Mouse (Mus musculus) cerebral cortex, adult 2 months (tissue): ENCODE results near the gene Fam131a.

Experiments used
- WGBS: fragments of 180-500 bp; shearing (Covaris S2); methylation state at CpG from one replicate; pipeline ENCODE4 v1.1.7; 2018; 5-methylcytosine and 5-hydroxymethylcytosine counted together

Fam131a gene

GRCm38 (mm10) chr16:20715976-20716840 lies 23.2 kb downstream of the Fam131a start:
- under 1% methylated on average over 67 of the region's 68 CpGs for WGBS

DNA sequence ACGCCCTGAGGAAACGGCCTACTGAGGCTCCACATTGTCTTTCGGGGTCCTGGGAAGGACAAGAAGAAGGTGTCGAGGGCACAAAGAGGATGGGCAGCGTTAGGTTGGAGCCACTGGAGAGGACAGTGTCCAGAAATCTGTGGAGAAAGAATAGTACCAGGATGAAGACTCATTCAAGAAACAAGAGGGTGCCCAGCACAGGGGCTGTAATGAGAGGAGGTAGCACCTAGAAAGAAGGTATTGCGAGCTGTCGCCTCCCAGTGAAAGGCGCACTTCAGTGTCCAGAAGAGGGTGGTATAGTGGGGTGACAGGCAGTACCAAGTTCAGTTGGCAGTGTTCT lies 23.8 kb downstream of the Fam131a start:
- WGBS = 0% methylated on average over 8 of the region's 8 CpGs

DNA sequence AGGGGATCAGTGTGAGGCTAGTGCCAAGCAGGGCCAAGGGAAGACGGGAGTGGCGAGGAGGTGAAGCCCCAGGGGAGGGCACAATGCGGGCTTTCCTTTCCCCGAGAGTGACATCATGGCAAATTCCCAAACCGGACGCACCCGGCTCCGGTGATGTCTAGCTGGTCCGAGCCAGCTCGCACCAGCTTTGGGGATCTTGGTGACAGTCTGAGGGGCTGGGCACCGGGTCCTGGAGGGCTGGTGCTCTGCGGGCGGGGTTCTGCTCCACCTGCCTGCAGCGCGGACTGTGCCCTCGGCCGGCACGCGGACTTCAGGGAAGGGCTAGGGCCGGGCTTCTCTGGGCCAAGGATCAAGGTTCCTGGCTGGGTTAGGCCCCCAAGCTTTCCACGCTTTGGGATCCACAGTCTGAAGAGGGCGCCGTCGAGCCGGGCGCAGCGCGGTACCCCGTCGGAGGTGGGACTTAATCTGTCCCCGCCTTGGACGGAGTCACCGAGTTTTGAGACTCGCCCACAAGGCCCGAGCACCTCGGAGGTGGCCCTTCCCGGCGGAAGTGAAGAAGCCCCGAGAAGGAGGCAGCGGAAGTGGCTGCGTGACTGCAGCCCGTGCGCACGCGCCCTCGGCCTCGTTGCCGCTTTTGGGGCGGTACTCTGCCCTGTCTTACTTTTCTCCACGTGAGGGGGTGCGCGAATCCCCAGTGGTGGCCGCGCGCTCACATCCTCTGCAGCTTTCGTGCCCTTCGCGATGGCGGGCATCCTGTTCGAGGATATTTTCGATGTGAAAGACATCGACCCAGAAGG lies 24.3 kb downstream of the Fam131a start, which contains the start of the genes Polr2h and Clcn2:
Gene Polr2h (plus strand): TSS at position 485 of the 797 bp plus-strand sequence.
Gene Clcn2 (minus strand): TSS at position 566 of the 797 bp plus-strand sequence.
- under 1% methylated on average over 62 of the region's 62 CpGs for WGBS

DNA sequence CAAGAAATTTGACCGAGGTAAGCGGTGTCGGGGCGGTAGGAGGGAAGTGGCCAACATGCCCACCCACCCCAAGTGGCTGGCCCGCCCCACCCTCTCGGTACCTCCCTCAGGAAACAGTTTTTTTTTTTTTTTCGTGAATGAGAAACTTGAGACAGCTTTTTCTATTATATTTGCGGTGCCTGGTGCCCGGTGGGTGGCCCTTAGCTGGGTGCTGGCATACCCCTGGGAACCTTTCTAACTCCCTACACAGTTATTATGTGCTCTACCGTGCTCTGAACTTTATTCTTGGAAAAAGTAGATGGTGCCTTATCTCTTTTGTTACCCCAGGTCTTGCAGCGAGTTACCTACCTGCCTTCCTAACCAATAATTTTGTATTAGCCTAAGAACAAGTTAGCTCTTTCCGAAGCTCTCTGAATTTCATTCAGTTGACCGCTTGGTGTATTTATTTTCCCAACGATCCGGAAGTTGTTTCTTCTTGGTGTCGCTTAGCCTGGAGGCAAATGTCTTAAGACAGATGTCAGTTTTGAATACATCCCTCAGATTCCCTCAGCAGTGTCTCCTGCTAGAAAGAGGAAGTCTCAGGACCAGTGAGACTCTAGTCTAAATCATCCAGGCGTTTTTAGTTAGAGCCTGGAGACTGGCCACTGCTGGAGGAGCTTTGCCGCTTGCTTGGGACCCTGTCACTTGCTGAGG lies 25.1 kb downstream of the Fam131a start:
- 1% methylated on average over 18 of the region's 18 CpGs for WGBS

- WGBS = 88% methylated on average over 10 of the region's 10 CpGs
These were observed 28.8 kb downstream of the Fam131a start for GRCm38 (mm10) chr16:20721808-20722207.

- WGBS = 87% methylated on average over 4 of the region's 4 CpGs
These were observed 29.7 kb downstream of the Fam131a start for GRCm38 (mm10) chr16:20722736-20723135.

DNA sequence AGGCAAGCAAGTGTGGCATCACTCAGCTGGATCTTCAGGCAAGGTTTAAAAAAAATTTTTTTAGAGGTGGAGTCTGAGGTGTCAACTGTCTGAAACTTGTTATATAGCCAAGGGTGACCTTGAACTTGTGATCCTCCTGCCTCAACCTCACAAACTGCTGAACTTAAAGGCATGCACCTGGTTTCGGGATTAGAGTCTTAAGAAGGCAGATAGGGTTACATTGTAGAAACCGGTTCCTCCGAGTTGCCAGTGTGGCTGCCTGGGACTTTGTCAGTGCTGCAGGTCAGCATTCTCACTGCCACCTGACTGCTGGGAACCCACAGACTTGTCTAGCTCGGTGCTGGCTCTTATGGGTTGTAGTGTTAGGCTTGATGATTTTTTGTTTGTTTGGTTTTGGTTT lies 30.2 kb downstream of the Fam131a start:
- WGBS = 79% methylated on average over 4 of the region's 4 CpGs

DNA sequence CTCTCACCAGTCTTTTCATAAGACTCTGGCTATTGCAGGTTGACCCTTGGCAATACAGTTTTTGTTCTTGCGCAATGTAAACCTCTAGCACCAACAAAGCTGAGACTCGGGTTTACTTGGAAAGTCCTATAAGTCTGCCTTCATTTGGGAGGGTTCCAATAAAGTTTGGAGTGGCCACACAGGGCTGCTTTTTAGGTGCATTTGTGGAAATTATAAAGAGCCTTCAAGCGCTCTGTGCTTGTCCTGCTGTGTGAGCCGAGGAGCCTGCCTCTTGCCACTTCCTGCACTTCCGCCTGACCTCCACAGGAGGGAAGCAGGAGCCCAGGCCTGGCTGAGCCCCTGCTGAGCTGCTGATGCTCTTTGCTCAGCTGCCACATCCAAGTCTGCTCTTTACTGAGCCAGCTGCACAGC lies 31.3 kb downstream of the Fam131a start:
- WGBS = 39% methylated on average over 5 of the region's 5 CpGs

DNA sequence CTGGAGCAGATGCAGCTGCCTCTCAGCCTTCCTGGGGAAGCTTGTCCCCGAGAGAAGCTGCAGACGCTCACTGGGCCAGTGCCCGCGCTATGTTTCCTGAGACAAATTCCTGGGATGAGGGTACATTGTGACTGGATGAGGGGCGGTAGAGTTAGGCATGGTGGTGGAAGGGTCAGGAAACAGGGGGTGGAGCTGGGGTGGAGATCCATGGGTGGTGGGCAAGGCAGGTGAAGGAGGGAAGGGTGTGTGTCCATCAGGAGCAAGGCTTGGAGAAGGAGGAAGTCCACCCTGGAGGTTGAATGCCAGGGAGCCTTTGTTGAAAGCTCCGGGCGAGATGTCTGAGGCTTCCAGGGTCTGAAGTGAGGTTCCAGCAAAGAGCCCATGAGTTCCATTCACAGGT lies 32.3 kb downstream of the Fam131a start:
- WGBS = 83% methylated on average over 7 of the region's 7 CpGs

GRCm38 (mm10) chr16:20725750-20726149 lies 32.7 kb downstream of the Fam131a start:
- WGBS = 86% methylated on average over 4 of the region's 4 CpGs

- WGBS = 69% methylated on average over 1 of the region's 1 CpGs
These were observed 33.3 kb downstream of the Fam131a start for GRCm38 (mm10) chr16:20726384-20726783.

DNA sequence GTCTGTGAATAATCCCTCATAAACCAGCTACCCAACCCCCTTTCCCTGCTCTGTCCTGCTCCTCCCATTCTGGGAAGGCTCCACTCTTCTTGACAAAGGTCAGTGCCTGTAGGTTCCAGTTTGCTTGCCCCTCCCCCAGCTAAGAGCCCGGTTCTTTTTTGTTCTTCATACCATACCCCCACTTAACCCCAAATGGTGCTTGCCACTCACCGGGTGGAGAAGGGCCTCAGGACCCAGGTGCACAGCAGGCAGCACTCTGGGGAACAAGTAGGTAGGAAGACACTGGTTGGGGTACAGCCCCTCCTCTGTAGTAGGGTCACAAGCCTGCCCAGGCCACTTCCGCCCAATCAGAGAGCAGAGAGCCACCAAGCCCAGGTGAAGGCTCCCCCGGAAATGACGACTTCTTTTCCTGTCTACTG lies 37.3 kb downstream of the Fam131a start:
- WGBS = 46% methylated on average over 5 of the region's 5 CpGs

GRCm38 (mm10) chr16:20731688-20732087 lies 38.6 kb downstream of the Fam131a start:
- WGBS = 53% methylated on average over 5 of the region's 5 CpGs

- WGBS = 1% methylated on average over 28 of the region's 30 CpGs
These were observed 39.3 kb downstream of the Fam131a start for GRCm38 (mm10) chr16:20732251-20732924.

- WGBS = under 1% methylated on average over 62 of the region's 70 CpGs
These were observed 40.1 kb downstream of the Fam131a start, which contains the start of gene Chrd for GRCm38 (mm10) chr16:20732925-20733730. TSS of gene Chrd (plus strand) at chr16:20733127.

DNA sequence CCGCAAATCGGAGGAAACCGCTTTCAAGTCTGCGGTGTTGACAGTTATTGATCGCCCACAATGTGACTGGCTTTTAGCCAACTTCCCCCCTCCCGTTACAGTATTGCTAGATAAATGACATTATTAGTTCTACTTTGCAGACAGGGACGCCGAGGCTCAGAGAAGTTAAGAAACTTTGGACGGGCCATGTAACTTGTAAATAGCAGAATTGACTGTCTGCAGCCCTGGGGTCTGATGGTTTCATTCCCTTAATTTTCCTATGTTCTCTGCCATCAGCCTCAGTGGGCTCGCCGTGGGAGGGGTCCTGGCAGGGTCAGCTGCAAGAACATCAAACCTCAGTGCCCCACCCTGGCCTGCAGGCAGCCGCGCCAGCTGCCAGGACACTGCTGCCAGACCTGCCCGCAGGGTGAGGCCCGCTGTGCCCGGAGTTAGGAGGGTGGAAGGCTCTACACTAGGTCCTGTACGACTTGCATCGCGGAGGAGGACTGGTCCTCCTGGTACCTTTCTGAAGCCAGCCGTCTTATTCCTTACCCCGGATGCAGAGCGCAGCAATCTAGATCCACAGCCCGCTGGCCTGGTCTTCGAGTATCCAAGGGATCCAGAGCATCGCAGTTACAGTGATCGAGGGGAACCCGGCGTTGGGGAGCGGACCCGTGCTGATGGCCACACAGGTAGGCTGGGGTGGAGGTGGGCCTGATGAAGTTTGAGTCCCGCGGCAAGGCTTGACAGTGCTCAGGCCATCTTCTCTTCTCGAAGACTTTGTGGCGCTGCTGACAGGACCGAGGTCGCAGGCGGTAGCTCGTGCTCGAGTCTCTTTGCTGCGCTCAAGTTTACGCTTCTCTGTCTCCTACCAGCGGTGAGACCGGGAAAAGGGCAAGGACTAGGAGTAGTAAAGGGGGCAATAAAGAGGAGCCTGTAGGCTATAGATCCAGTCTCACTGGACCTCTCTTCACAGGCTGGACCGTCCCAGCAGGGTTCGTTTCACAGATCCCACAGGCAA lies 41.0 kb downstream of the Fam131a start, which contains the start of gene Thpo:
Gene Thpo (minus strand): TSS at position 781 of the 1,000 bp plus-strand sequence.
- WGBS = 14% methylated on average over 45 of the region's 45 CpGs

DNA sequence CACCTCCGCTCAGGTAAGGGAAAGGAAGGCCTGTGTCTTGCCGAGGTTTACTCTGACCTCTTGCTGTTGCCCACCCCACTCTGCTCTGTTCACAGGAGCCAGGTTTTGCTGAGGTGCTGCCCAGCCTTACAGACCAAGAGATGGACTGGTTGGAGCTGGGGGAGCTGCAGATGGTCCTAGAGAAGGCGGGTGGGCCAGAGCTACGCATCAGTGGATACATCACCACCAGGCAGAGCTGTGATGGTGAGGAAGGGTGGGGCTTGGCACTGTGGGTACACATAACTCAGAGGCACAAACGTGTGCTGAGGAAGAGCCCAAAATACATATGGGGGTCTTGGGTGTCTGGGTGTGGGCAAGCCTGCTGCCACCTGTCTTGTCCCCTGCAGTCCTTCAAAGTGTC lies 42.6 kb downstream of the Fam131a start:
- WGBS = 81% methylated on average over 5 of the region's 5 CpGs

- 91% methylated on average over 7 of the region's 7 CpGs for WGBS
These were observed 43.1 kb downstream of the Fam131a start for GRCm38 (mm10) chr16:20736168-20736567.

GRCm38 (mm10) chr16:20736823-20737222 lies 43.8 kb downstream of the Fam131a start:
- WGBS = 86% methylated on average over 5 of the region's 5 CpGs
